Mouse (Mus musculus) E14TG2a.4 (cell line): ENCODE measurements around the gene Bbs9.

Source experiments
- CTCF ChIP-seq: conservative IDR thresholded peaks from 2 replicates; pipeline ENCODE4 v1.5.1; 2014; ENCODE audit warnings: low read length
- NANOG ChIP-seq: IDR thresholded peaks from 2 replicates; pipeline ENCODE4 v1.6.1; 2014; ENCODE audit warnings: borderline replicate concordance, low read length, mixed read lengths
- POU5F1 ChIP-seq: IDR thresholded peaks from 2 replicates; pipeline ENCODE4 v1.6.1; 2014; ENCODE audit warnings: low read length, borderline replicate concordance

DNA sequence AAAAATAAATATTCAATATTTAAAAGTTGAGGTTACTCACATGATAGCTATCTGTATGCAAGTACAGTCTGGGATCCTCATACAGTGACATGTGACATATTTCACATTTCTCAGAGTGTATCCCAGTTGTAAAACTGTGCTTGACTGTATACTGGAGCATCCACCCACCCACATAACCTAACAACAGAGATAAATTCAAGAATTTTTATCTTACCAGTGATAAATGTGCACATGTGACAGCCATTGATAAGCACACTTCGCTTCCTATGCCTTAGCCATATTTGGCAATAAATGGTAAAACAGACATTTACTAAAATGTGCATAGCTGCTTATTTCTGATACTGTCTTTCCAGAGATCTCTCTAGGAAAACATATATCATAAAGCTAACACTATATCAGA is 330.5 kb downstream of the Bbs9 start:
- TF ChIP-seq CTCF (no peak), NANOG (no peak), POU5F1 (no peak)
